Mouse (Mus musculus) megakaryocyte, adult 5-6 weeks (primary cell): ENCODE data around the gene Tob1. TPM values are rescaled to one million over a fixed set of nuclear protein-coding genes. Genes with fewer than 3 reads are reported as not detected.

Experiments used
- ATAC-seq: 2 replicates; pipeline ENCODE4 v1.8.0; 2016; ENCODE audit warnings: mild to moderate bottlenecking, inconsistent platforms; ENCODE audit not compliant: poor library complexity, severe bottlenecking
- total RNA-seq, 2 experiments: library from RNA; stranded (forward) in 1 of 2; stranded (reverse) in 1 of 2; fragments of 153-499, 151-499 nt in 1 of 2; fragments of 221-1000, 200-1000 nt in 1 of 2; gene quantifications; 2 replicates each; pipeline versions ENCODE4 v1.2.3 to v1.2.4; 2015 to 2017

Gene Tob1
- total RNA-seq (2015) (15.5 and 17.8 TPM in 2 replicates), total RNA-seq (2017) (13.5 and 19.3 TPM in 2 replicates)

GRCm38 (mm10) chr11:94211124-94211603, at the start of gene Tob1:
Gene Tob1 (plus strand): TSS chr11:94211454.
- peak; percentile 75 for ATAC-seq

DNA sequence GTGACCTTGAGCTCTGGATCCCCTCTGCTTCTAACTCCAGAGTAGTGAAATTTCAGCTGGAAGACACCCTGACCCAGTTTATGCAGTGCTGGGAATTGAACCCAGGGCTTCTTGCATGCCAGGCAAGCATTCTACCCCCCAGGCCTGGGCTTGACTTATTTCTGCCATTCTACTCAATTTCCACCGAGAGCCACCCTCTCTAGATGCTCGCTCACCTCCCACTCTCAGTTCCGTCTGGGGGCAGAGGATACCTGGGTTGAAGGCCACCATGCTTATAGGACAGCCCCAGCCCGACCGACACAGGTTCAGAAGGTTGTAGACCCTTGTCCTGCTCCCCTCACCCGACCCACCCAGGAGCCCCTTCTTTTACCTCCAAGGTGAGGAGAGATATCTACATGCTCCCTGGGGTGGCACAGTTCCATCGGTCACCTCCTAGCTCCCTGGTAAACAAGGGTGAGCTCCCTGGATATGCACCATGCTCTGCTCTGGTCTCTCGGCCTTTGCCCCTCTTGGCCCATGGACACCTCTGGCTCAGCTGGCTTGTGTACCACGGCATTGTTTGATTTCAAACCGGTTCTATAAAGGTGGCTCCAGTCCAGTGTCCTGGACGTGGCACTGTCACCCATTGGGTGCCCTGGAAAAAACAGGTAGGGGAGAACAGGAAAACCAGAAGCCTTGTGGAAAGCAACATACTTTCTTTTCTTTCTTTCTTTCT, 49.2 kb upstream of the Tob1 start:
- ATAC-seq, result no peak

GRCm38 (mm10) chr11:94163005-94163767, 48.1 kb upstream of the Tob1 start:
- ATAC-seq, result no peak

DNA sequence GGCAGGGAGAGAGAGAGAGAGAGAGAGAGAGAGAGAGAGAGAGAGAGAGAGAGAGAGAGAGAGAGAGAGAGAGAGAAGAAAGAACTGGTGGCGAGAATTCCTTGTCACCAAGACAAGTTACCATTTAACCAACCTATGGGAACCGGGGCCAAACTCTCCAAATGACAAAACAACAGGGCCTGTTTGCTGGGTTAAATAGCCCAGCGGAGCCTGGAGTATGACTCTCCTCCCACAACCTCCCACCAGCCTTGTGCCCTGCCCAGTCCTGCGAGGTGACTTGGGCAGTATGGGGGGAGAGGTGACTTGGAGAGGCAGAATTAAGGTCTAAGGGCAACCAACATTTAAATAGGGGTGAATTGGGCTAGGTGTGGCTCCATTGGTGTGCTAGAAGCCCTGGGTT, 45.5 kb upstream of the Tob1 start:
- no peak for ATAC-seq

DNA sequence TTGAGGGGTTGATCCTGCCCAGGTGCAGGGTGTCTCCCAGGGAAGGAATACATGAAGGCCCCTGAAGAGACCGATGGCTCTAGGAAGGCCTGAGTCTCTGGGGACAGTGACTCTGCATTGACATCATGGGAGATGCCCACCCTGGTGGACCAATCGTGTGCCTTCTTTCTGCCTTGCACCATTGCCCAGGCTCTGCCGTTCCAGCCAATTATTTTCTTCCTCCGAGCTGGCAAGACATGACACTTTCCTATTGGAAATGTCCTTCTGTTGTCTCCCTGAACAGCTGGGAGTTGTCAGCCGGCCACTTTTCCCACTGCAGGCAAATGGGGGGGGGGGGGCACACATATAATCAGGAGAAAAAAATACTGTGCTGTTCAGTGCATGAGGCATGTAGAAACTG, 43.0 kb upstream of the Tob1 start:
- no peak for ATAC-seq

DNA sequence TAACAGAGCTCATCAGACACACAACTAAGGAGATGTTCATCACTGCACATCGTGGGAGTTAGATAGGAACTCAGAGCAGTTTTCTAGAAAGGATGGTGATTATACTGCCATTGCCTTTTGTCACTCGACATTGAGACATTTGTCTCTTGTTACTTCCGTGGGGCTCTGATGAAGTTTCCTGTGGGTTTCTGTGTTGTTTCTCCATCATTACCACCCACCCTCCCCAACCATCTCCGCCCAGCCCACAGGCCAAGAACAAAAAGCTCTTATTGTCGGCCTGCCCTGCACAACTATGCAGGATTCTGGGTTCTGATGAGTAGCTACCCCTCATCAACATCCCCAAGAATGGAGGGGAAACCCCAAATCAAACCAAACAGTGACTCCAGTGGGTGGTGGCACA, 41.7 kb upstream of the Tob1 start:
- ATAC-seq, result peak; percentile 87

GRCm38 (mm10) chr11:94171691-94172090, 39.6 kb upstream of the Tob1 start:
- no peak for ATAC-seq

GRCm38 (mm10) chr11:94172186-94172585, 39.1 kb upstream of the Tob1 start:
- ATAC-seq, result no peak

DNA sequence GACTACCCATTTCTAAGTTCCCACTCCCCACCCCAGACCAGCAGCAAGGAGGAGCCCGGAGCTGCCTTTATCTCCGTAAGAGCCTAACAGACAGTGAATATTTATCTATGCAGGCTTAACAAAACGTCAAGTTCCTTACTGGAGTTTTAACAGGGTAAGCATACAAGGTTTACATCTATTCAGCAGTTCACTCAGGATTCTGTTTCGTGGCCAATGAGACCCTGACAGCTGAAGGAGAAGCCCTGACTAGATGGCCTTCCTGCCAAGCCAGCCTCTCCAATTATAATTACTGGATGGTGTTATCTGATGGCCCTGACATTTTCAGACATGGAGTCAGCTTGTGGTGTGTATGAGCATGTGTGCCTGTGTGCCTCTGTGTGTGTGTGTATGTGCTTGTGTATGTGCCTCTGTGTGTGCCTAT, 37.5 kb upstream of the Tob1 start:
- no peak for ATAC-seq

GRCm38 (mm10) chr11:94175288-94175687, 36.0 kb upstream of the Tob1 start:
- ATAC-seq, result no peak

DNA sequence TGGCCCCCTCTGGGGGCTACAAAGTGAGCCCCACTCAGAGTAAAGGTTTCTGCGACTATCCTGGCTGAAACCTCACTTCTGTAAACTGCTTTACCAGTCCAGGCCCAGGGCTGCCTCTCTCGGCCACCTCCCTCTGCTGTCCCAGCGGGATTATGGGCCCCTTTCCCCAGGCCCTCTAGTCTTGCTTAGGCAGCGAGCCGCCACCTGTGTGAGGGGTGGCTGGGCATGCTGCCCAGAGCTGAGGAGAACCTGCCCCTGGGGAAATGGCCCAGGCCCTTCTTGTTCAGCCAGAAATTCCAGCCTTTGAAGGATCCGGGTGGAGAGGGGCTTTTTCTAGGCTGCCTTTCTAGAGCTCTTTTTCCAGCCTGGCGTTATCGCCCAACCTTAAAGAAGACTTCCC, 35.6 kb upstream of the Tob1 start:
- no peak for ATAC-seq

DNA sequence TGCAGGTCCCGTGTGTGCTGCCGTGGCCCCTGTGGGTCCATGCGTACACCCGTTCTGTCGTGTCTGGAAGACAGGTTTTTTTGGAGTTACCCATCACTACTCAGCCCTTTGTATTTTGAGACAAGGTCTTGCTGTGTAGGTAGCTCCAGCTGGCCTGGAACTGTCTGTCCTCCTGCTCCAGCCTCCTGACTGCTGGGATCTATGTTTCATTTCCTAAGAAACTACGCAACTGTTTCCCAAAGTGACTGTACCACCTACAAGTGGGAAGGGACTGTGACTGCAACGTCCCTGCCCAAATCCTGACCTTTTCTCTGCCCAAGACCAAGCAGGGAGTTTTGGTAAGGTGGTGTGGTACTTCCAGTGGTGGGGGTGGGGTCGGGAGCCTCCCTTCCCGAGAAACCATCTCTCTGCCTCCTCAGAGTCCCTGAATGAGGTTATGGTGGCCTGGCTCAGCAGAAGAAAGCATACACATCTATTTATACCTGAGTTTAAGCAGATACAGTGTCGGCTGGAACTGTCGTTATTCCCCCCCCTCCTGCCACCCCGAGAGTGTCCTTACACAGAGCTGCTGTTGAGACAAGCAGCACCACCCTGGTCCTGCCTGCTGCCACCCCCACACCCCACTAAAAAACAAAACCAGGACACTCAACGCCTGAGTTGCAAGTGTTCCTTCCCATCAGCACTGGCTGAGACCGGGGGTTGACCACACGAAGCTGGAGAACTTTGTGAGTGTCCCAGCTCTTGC, 33.2 kb upstream of the Tob1 start:
- no peak for ATAC-seq

DNA sequence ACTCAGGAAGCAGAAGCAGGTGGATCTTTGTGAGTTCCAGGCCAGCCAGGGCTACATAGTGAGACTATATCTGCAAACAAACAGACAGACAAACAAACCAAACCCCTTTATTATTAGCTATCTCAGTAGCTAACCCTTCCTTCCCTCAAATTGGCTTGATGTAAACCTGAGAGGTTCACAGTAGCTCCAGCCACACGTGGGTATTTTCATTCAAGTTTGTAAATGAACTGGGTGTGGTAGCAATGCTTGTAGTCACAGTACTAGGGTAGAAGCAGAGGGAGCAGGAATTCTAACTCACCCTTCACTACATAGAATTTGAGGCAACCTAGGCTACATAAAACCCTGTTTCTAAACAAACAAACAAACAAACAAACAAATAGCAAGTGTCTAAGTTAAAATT, 31.5 kb upstream of the Tob1 start:
- no peak for ATAC-seq

- no peak for ATAC-seq
Measured at GRCm38 (mm10) chr11:94180194-94180593, 31.1 kb upstream of the Tob1 start.

- ATAC-seq, result no peak
Measured at GRCm38 (mm10) chr11:94181694-94182093, 29.6 kb upstream of the Tob1 start.

- no peak for ATAC-seq
Measured at GRCm38 (mm10) chr11:94182711-94183110, 28.5 kb upstream of the Tob1 start.

DNA sequence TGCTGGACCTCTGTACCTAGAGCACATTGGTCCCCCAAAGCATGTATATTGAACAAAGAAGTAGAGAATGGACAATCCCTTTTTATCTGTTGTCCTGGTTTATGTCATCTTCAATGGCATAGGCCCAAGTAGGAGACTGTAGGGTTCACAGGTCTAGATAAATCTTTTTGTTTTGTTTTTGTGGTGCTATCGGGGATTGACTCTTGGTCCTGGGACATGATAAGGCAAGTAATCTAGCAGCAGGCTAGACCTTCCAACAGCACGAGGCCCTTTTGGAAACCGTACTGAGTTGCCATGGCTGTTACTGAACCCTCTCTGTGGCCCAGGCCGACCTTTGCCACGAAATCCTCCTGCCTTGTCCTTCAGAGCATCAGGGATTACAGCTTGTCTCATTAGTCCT, 28.1 kb upstream of the Tob1 start:
- no peak for ATAC-seq

DNA sequence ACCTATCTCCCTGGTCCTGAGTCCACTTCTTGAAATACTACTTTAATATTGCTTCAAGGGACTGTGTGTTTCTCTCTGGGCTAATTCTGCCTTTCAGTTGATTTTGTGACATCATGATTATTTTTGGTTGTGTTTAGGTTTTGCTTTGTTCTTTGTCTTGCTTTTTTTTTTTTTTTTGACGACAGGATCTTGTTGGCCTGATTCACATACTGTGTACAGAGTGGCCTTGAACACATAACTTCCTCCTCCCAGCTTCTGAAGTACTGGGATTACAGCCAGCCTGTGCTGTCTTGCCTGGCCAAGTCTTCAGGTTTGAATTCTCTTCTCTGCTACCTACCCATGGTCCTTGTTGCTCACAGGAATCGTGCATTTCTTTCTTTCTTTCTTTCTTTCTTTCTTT, 27.6 kb upstream of the Tob1 start:
- no peak for ATAC-seq

DNA sequence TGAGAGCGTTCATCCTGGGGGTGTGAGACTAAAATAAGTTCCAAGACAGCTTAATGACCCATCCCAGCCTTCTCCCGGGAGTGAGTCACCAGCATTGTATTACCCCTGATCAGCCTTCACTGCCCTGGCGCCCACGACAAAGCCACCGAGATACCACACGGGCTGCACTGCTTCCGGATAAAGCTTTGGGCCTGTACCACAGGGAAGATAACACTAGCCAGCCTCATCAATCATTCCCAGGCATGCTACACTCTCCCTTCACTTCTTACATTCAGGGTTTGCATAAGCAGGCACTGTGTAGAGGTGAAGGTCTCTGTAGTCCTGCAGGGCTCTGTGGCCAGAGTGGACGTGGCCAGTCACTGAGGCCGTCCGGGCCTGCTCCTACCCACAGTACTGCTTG, 21.7 kb upstream of the Tob1 start:
- no peak for ATAC-seq

DNA sequence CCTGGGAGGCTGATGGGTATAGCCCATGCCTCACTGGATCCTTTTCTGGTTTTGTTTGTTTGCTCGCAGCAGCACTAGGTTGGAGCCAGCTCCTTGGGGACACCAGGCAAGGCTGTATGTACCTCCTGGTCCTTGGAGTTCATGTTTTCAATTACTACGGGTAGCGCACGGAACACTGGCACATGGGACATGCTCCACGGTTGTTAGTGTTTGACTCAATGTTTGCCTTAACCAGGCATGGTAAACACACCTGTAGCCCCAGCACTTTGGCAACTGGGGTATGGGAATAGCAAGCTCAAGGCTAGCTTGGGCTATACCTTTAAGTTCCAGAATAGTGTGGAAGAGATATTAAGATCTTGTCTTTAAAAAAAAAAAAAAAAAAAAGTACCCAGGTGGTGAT, 20.6 kb upstream of the Tob1 start:
- no peak for ATAC-seq

DNA sequence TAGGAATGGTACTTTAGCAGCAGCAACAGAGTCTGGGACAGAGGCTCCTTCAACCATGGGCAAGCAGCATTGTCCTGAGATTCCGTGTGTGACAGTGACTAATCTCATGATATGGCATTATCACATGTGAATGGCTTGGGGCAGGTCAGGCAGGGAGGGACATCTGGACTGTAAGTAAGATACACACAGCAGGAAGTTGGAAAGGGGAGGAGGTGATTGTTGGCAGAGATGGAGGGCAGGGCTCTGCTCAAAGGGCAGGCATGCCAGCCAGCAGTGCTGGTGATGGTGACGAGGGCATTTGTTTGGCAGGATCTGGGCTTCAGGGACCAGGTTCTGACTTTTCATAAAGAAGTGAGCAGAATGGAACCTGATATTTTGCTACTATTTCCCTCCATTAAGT, 18.1 kb upstream of the Tob1 start:
- ATAC-seq, result no peak

DNA sequence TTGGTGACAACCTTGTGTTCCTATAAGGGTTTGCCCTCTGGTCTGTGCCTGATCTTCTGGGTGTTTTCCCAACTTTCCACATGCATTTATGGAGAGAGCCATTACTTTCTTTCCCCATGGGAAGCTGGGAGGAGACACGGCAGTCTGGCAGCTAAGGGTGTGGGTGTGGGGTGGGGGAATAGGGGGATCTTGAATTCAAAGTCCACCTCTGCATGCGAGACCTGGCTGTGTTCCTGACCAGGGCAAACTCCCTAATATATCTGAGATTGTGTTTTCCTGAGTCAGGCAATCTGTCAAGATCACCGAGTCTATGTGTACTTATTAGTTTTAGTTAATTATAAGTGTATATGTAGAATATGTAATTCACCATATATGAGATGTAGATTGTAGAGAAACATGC, 14.9 kb upstream of the Tob1 start:
- ATAC-seq, result no peak
